Mouse (Mus musculus): ENCODE results near the gene Strbp. TPM values are rescaled to one million over a fixed set of nuclear protein-coding genes. Genes with fewer than 3 reads are reported as not detected.

Gene Strbp
- polyA plus RNA-seq, 1 experiment from 2014 or later, result 22.5 TPM

DNA sequence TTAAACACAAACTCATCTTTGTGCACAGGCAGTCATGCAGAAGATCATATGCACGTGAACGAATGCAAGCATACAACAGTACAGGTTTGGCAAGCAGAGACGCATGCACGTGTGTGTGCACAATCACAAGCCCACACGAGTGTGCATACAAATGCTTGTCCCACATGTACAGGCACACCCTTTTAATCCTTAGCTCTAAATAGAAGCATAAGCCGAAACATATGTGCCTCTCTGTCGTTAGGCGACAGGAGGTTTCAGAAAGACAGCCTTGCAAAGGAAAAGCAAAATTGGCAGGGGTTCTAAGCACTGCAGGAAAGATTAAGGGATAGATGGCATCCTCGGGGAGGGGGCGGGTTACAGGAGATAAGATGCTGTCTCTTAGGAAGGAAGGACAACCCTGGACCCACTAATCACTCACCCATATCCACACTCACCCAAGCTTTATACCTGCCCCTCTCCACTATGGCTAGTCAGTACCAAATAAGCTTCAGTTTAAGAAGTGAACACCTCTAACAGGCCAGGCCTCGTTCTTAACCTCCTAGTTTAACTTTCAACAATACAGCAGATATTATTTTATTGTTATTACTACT, 19.9 kb upstream of the Strbp start:
- Histone ChIP-seq H3K27me3 (replicated peaks; ENCODE audit: control insufficient read depth, insufficient read depth, low read length) (no peaks in the 10 kb centered on the region), H3K4me1 (replicated peaks; ENCODE audit: control insufficient read depth, insufficient read depth, low read length) (no peaks in the 10 kb centered on the region), H3K4me2 (replicated peaks; ENCODE audit: low read depth) (no peak overlapping the region), H3K9ac (ENCODE audit: low read depth, low read length) (no peak overlapping the region), H3K27ac (ENCODE audit: low read depth, low read length) (no peak overlapping the region), H3K4me3 (ENCODE audit: low read depth, low read length) (no peak overlapping the region), H3K9me3 (ENCODE audit: control insufficient read depth) (no peaks in the 10 kb centered on the region), H3K36me3 (ENCODE audit: control insufficient read depth, insufficient read depth) (no peaks in the 10 kb centered on the region)
- ATAC-seq, result 0 out of 2 replicates have a peak, but pooled peaks have one; percentile 6
- WGBS, result 83% methylated on average over 11 of the region's 11 CpGs
- TF ChIP-seq CTCF (IDR thresholded peaks at IDR 0.05; ENCODE audit: low read depth), result no peak

DNA sequence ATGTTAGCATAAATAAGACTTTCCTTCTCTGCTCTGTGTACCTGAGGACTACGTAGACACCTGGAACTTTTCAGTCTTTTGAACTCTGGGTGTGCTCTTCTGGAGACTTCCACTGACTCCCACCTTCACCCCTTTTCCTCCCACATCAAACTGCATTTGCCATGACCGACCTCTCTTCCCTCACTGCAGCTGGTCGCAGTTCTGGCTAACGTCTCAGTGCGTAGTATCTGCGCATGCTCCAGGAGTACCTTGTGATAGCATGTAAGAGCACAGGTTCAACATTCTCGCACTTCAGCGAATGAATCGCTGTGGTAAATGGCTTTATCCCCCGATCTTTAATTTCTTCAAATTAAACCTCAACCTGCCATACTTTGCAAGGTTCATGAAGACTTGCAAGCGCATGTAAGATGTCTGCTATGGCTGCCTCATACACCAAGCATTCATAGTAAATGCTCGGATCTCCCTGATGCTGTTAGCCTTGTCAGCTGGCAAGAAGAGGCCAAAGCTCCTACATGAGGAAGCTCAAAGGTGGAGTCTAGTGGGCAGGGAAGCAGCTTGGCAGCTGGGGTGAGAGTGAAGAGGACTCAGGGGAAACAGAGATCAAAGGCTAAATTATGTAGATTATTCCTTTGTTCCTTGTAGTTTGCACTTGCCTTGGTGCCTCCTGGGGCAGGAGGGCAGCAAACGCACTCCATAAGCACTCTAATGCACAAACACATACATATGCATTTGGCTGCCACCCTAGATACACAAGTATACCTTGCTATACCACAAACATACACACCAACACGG, 19.2 kb upstream of the Strbp start:
- Histone ChIP-seq H3K4me1 (replicated peaks; ENCODE audit: control insufficient read depth, insufficient read depth, low read length) (no peaks in the 10 kb centered on the region), H3K27me3 (replicated peaks; ENCODE audit: control insufficient read depth, insufficient read depth, low read length) (no peaks in the 10 kb centered on the region), H3K4me3 (ENCODE audit: low read depth, low read length) (no peak overlapping the region), H3K27ac (ENCODE audit: low read depth, low read length) (no peak overlapping the region), H3K9me3 (ENCODE audit: control insufficient read depth) (no peaks in the 10 kb centered on the region), H3K4me2 (replicated peaks; ENCODE audit: low read depth) (no peak overlapping the region), H3K36me3 (ENCODE audit: control insufficient read depth, insufficient read depth) (no peaks in the 10 kb centered on the region), H3K9ac (ENCODE audit: low read depth, low read length) (no peak overlapping the region)
- ATAC-seq, result peak; percentile 61; the same call in 1 of the 2 replicates
- 81% methylated on average over 14 of the region's 14 CpGs for WGBS
- TF ChIP-seq CTCF (IDR thresholded peaks at IDR 0.05; ENCODE audit: low read depth), result no peak

DNA sequence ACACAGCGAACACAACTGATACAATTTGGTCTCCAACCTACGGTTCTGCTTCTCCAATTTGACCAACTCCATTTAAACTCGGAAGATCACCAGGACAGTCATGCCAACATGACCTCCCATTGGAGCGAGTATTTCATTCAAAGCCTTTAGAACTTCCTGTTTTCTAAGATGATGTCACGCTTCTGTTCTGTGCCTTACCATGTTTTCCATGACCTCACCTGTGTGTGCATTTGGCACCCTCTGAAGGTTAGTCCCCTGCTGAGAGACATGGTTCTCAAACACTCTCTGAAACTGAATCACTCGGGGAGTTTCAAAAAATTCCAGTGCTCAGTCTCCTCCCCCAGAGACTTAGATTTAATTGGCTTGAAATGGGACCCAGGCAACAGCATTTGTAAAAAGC, 12.6 kb upstream of the Strbp start:
- Histone ChIP-seq H3K9me3 (ENCODE audit: control insufficient read depth) (no peaks in the 10 kb centered on the region), H3K27me3 (replicated peaks; ENCODE audit: control insufficient read depth, insufficient read depth, low read length) (no peaks in the 10 kb centered on the region), H3K4me3 (ENCODE audit: low read depth, low read length) (no peak overlapping the region), H3K27ac (ENCODE audit: low read depth, low read length) (no peak overlapping the region), H3K4me2 (replicated peaks; ENCODE audit: low read depth) (no peak overlapping the region), H3K36me3 (ENCODE audit: control insufficient read depth, insufficient read depth) (no peaks in the 10 kb centered on the region), H3K9ac (ENCODE audit: low read depth, low read length) (no peak overlapping the region), H3K4me1 (replicated peaks; ENCODE audit: control insufficient read depth, insufficient read depth, low read length) (no peaks in the 10 kb centered on the region)
- no peak for ATAC-seq
- WGBS, result 86% methylated on average over 6 of the region's 6 CpGs
- no peak for TF ChIP-seq CTCF (IDR thresholded peaks at IDR 0.05; ENCODE audit: low read depth)

DNA sequence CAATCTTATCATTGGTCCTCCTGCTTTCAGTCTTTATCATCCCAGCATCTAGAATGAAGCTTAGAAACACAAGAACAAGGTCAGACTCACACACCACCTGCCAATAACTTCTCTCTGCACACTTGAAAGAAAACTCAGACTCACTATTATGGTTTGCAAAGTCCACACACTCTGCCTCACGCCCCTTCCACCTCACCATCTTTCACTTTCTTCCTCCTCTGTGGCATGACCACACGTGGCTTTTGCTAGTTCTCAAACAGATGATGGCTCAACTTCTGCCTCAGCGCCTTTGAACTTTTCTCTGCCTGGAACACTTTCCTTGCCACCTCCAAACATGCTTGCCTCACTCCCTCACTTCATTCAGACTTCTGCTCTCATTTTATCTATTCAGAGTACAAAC, 11.7 kb upstream of the Strbp start:
- H3K4me3 ChIP-seq (ENCODE audit: low read depth, low read length), result no peak overlapping the region
- no peaks in the 10 kb centered on the region for H3K36me3 ChIP-seq (ENCODE audit: control insufficient read depth, insufficient read depth)
- ATAC-seq, result peak; percentile 53
- WGBS, result 28% methylated on average over 3 of the region's 3 CpGs
- no peak overlapping the region for H3K9ac ChIP-seq (ENCODE audit: low read depth, low read length)
- no peaks in the 10 kb centered on the region for H3K4me1 ChIP-seq (replicated peaks; ENCODE audit: control insufficient read depth, insufficient read depth, low read length)
- H3K27me3 ChIP-seq (replicated peaks; ENCODE audit: control insufficient read depth, insufficient read depth, low read length), result no peaks in the 10 kb centered on the region
- H3K4me2 ChIP-seq (replicated peaks; ENCODE audit: low read depth), result no peak overlapping the region
- no peak for TF ChIP-seq CTCF (IDR thresholded peaks at IDR 0.05; ENCODE audit: low read depth)
- H3K9me3 ChIP-seq (ENCODE audit: control insufficient read depth), result no peaks in the 10 kb centered on the region
- no peak overlapping the region for H3K27ac ChIP-seq (ENCODE audit: low read depth, low read length)

DNA sequence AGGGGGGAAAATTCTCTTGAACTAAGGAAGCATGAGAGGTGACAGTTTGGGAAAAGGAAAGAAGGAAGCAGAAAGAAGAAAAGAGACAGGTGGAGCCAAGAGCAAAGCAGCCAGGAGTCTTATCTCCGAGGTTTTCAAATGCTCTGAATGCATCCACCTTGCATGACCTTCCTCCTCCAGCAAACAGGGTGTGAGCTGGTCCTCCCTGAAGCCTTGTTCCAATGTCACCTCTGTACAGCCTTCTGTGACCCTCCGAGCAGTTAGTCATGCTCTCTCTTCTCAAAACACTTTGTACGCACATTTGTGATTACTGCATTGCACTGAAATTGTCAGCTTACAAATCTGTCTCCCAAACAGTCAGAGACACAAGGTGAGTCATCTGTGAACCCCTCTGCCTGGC, 9.4 kb upstream of the Strbp start:
- Histone ChIP-seq H3K9me3 (ENCODE audit: control insufficient read depth) (no peaks in the 10 kb centered on the region), H3K4me3 (ENCODE audit: low read depth, low read length) (no peak overlapping the region), H3K9ac (ENCODE audit: low read depth, low read length) (no peak overlapping the region), H3K4me1 (replicated peaks; ENCODE audit: control insufficient read depth, insufficient read depth, low read length) (peaks cover 3% of the 10 kb centered on the region; the same call in 1 of the 2 replicates), H3K27me3 (replicated peaks; ENCODE audit: control insufficient read depth, insufficient read depth, low read length) (no peaks in the 10 kb centered on the region), H3K4me2 (replicated peaks; ENCODE audit: low read depth) (no peak overlapping the region), H3K27ac (ENCODE audit: low read depth, low read length) (no peak overlapping the region), H3K36me3 (ENCODE audit: control insufficient read depth, insufficient read depth) (no peaks in the 10 kb centered on the region)
- ATAC-seq, result peak; percentile 1; the same call in 1 of the 2 replicates
- no peak for TF ChIP-seq CTCF (IDR thresholded peaks at IDR 0.05; ENCODE audit: low read depth)
- WGBS, result 41% methylated on average over 3 of the region's 3 CpGs

DNA sequence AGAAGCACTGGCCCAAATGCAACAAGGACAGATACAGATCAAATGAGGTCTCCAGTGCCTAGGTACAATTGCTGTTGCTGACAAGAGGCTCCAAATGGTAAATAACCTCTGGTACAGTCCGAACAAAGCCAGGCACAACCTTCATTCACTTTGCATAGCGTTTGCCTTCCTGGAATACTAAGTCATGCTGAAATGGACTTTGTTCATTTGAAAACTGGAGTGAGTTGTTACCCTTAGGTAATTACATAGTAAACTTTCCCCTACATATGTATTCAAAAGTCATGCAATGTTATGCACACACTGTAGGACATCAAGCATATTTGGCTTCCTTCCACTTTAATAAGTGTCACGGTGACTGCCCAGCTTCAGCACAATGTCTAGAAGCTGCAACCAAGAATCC, 5.2 kb upstream of the Strbp start:
- Histone ChIP-seq H3K4me1 (replicated peaks; ENCODE audit: control insufficient read depth, insufficient read depth, low read length) (peaks cover 3% of the 10 kb centered on the region; the same call in 1 of the 2 replicates), H3K4me3 (ENCODE audit: low read depth, low read length) (no peak overlapping the region), H3K27ac (ENCODE audit: low read depth, low read length) (peak overlapping the region; percentile 35), H3K36me3 (ENCODE audit: control insufficient read depth, insufficient read depth) (no peaks in the 10 kb centered on the region), H3K9me3 (ENCODE audit: control insufficient read depth) (no peaks in the 10 kb centered on the region), H3K9ac (ENCODE audit: low read depth, low read length) (no peak overlapping the region), H3K27me3 (replicated peaks; ENCODE audit: control insufficient read depth, insufficient read depth, low read length) (no peaks in the 10 kb centered on the region), H3K4me2 (replicated peaks; ENCODE audit: low read depth) (no peak overlapping the region)
- ATAC-seq, result peak; percentile 90
- 50% methylated on average over 3 of the region's 3 CpGs for WGBS
- no peak for TF ChIP-seq CTCF (IDR thresholded peaks at IDR 0.05; ENCODE audit: low read depth)
